Mouse (Mus musculus) stomach, embryonic 14.5 days (tissue): Measurements from ENCODE around the gene 2310034G01Rik. TPM values are rescaled to one million over a fixed set of nuclear protein-coding genes. Genes with fewer than 3 reads are reported as not detected.

Experiments used
- ATAC-seq: fragments of 200-750 bp; cut with Nextera tagmentation; 2 replicates; pipeline ENCODE4 v1.8.0; 2017; ENCODE audit warnings: low read depth, moderate TSS enrichment; ENCODE audit not compliant: insufficient number of reproducible peaks, insufficient read depth, low FRiP score
- H3K27ac ChIP-seq: fragments of 300-500 bp; sonication (generic); 2 replicates; pipeline ENCODE4 v1.5.1; 2014; ENCODE audit warnings: mild to moderate bottlenecking, low read length, moderate library complexity, mixed read lengths
- H3K27me3 ChIP-seq: fragments of 300-500 bp; sonication (generic); 2 replicates; pipeline ENCODE4 v1.6.1; 2014; ENCODE audit warnings: low read length, control low read depth, mixed read lengths; ENCODE audit not compliant: control insufficient read depth, insufficient read depth
- H3K36me3 ChIP-seq: fragments of 300-500 bp; sonication (generic); 2 replicates; pipeline ENCODE4 v1.6.1; 2014; ENCODE audit warnings: mild to moderate bottlenecking, control low read depth, low read length, moderate library complexity, mixed read lengths; ENCODE audit not compliant: control insufficient read depth, insufficient read depth
- H3K4me1 ChIP-seq: fragments of 300-500 bp; sonication (generic); 2 replicates; pipeline ENCODE4 v1.6.1; 2014; ENCODE audit warnings: low read length, control low read depth, mixed read lengths; ENCODE audit not compliant: control insufficient read depth, insufficient read depth
- H3K4me2 ChIP-seq: fragments of 300-500 bp; sonication (generic); replicated peaks from 2 replicates; pipeline ENCODE4 v1.6.1; 2014; ENCODE audit warnings: low read depth, low read length, control low read depth
- H3K4me3 ChIP-seq: fragments of 300-500 bp; sonication (generic); 2 replicates; pipeline ENCODE4 v1.5.1; 2014; ENCODE audit warnings: low read depth, low read length, control low read depth
- H3K9ac ChIP-seq: fragments of 300-500 bp; sonication (generic); replicated peaks from 2 replicates; pipeline ENCODE4 v1.6.1; 2014; ENCODE audit warnings: low read depth, mild to moderate bottlenecking, control low read depth, low read length, moderate library complexity, mixed read lengths
- H3K9me3 ChIP-seq: fragments of 300-500 bp; sonication (generic); 2 replicates; pipeline ENCODE4 v1.6.1; 2016; ENCODE audit warnings: low read depth, low read length, control low read depth; ENCODE audit not compliant: control insufficient read depth
- WGBS: fragments of 180-500 bp; shearing (Covaris S2); extraction: QIAGEN DNeasy Blood & Tissue Kit; methylation state at CpG from one replicate; pipeline ENCODE4 v1.1.7; 2014; 5-methylcytosine and 5-hydroxymethylcytosine counted together
- polyA plus RNA-seq: library from polyadenylated mRNA; unstranded; fragments of >200 nt; fragmentation: Nextera tagmentation; extraction: Ambion mirVana; gene quantifications from 2 replicates; pipeline ENCODE4 v1.2.1, GENCODE M21; 2014

The 2310034G01Rik gene
- polyA plus RNA-seq, 1 experiment from 2014 or later = 2.1 TPM

GRCm38 (mm10) chr19:46306268-46306610, 43.9 kb downstream of the 2310034G01Rik start:
- Histone ChIP-seq H3K27ac (no peak overlapping the region), H3K4me2 (peak overlapping the region; percentile 99), H3K9me3 (no peaks in the 10 kb centered on the region), H3K36me3 (peaks cover 27% of the 10 kb centered on the region), H3K9ac (peak overlapping the region; percentile 41; the same call in 1 of the 2 replicates), H3K27me3 (no peaks in the 10 kb centered on the region), H3K4me1 (peaks cover 18% of the 10 kb centered on the region; the same call in 1 of the 2 replicates), H3K4me3 (peak overlapping the region; percentile 81)
- WGBS = 57% methylated on average over 5 of the region's 5 CpGs
- ATAC-seq = no peak

DNA sequence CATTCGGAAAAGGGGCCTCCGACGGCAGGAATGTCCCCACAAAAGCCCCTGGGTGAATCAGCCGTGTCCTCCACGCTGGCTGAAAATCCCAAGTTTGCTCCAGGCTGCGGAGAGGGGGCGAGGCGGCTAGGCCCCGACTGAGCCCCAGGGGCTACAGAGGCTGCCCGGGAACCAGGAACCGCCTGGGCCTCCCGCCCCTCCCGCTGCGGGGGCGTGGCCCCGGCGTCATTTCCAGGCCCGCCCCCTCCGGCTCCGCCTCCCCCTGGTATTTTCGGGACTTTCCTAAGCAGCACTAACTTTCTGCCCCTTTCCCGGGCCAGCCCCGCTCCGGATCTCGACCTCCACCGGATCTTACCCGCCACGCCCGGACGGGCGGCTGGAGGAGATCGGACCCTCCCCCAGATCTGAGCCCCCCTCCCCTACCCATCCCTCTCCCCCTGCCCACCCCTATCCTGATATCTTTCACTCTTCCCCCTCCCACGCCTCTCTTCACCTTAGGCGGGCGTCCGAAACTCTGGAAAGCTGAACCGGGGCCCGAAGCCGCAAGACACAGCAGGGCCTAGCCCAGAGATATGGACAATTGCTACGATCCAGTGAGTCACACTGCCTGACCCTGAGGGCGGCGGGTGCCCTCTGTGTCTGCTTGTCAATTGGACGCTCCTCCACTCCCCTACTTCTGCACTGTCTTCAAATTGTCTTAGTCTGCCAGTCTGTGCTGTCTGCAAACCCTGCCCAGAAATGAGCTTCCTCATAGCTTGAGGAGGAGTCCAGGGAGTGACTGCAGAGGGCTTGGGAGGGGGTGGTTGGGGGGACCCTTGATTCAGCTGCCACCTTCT, 44.5 kb downstream of the 2310034G01Rik start:
- H3K9me3 ChIP-seq = no peaks in the 10 kb centered on the region
- peak overlapping the region; percentile 99 for H3K4me2 ChIP-seq
- H3K27me3 ChIP-seq = no peaks in the 10 kb centered on the region
- peaks cover 18% of the 10 kb centered on the region; the same call in 1 of the 2 replicates for H3K4me1 ChIP-seq
- 1% methylated on average over 36 of the region's 43 CpGs for WGBS
- H3K27ac ChIP-seq = peak overlapping the region; percentile 71; the same call in 1 of the 2 replicates
- peak; percentile 76 for ATAC-seq
- peaks cover 23% of the 10 kb centered on the region for H3K36me3 ChIP-seq
- H3K9ac ChIP-seq = peak overlapping the region; percentile 45
- H3K4me3 ChIP-seq = peak overlapping the region; percentile 81

DNA sequence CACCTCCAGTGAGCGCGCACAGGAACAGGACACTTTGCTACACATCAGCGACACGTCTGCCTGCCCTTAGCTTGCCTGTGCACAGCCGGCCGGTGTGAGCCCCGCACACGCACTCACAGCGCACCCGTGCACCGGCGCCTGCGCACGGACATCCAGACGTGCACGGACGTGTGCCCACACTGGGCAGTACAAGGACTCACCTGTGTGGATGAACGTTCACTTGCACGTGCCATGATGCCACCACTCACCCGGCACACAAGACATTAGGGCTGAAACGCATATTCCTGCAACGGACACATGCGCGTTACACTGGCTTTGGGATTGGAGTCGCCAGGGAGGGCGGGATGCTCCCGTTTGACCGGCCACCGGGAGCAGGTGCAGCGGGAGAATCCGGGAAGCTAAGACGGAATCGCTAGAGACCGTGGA, 45.2 kb downstream of the 2310034G01Rik start:
- peak overlapping the region; percentile 99 for H3K4me2 ChIP-seq
- H3K4me3 ChIP-seq = peak overlapping the region; percentile 81
- peak overlapping the region; percentile 71 for H3K27ac ChIP-seq
- H3K27me3 ChIP-seq = no peaks in the 10 kb centered on the region
- H3K36me3 ChIP-seq = peaks cover 17% of the 10 kb centered on the region
- H3K4me1 ChIP-seq = peaks cover 18% of the 10 kb centered on the region; the same call in 1 of the 2 replicates
- no peaks in the 10 kb centered on the region for H3K9me3 ChIP-seq
- ATAC-seq = peak; percentile 26
- H3K9ac ChIP-seq = peak overlapping the region; percentile 45; the same call in 1 of the 2 replicates
- 2% methylated on average over 34 of the region's 34 CpGs for WGBS

- peaks cover 12% of the 10 kb centered on the region for H3K36me3 ChIP-seq
- H3K4me2 ChIP-seq = peak within 1 kb of the TSS; percentile 99
- no peaks in the 10 kb centered on the region for H3K9me3 ChIP-seq
- H3K4me1 ChIP-seq = peaks cover 18% of the 10 kb centered on the region; the same call in 1 of the 2 replicates
- H3K27ac ChIP-seq = peak within 1 kb of the TSS; percentile 71
- no peaks in the 10 kb centered on the region for H3K27me3 ChIP-seq
- peak within 1 kb of the TSS; percentile 45; the same call in 1 of the 2 replicates for H3K9ac ChIP-seq
- ATAC-seq = peak; percentile 88
- H3K4me3 ChIP-seq = peak within 1 kb of the TSS; percentile 81
- WGBS = under 1% methylated on average over 39 of the region's 39 CpGs
Measured at GRCm38 (mm10) chr19:46304216-46304841, 45.8 kb downstream of the 2310034G01Rik start, which contains the start of gene Nfkb2. TSS of gene Nfkb2 (plus strand) at chr19:46304320.

GRCm38 (mm10) chr19:46303251-46304215, 46.6 kb downstream of the 2310034G01Rik start:
- Histone ChIP-seq H3K36me3 (peaks cover 12% of the 10 kb centered on the region), H3K27ac (no peak overlapping the region; the same call in 1 of the 2 replicates), H3K4me1 (peaks cover 13% of the 10 kb centered on the region; the same call in 1 of the 2 replicates), H3K4me2 (peak overlapping the region; percentile 99), H3K9ac (no peak overlapping the region), H3K27me3 (no peaks in the 10 kb centered on the region), H3K4me3 (peak overlapping the region; percentile 81), H3K9me3 (no peaks in the 10 kb centered on the region)
- ATAC-seq = no peak
- 52% methylated on average over 18 of the region's 18 CpGs for WGBS

GRCm38 (mm10) chr19:46302551-46302950, 47.6 kb downstream of the 2310034G01Rik start:
- 90% methylated on average over 4 of the region's 4 CpGs for WGBS
- no peak overlapping the region for H3K9ac ChIP-seq
- no peak overlapping the region for H3K27ac ChIP-seq
- peaks cover 5% of the 10 kb centered on the region; the same call in 1 of the 2 replicates for H3K36me3 ChIP-seq
- H3K27me3 ChIP-seq = no peaks in the 10 kb centered on the region
- peaks cover 11% of the 10 kb centered on the region; the same call in 1 of the 2 replicates for H3K4me1 ChIP-seq
- H3K4me3 ChIP-seq = no peak overlapping the region
- no peak overlapping the region for H3K4me2 ChIP-seq
- ATAC-seq = no peak
- no peaks in the 10 kb centered on the region for H3K9me3 ChIP-seq

- H3K9ac ChIP-seq = no peak overlapping the region
- no peak overlapping the region for H3K4me2 ChIP-seq
- no peaks in the 10 kb centered on the region for H3K27me3 ChIP-seq
- H3K36me3 ChIP-seq = no peaks in the 10 kb centered on the region
- ATAC-seq = no peak
- H3K4me3 ChIP-seq = no peak overlapping the region
- H3K27ac ChIP-seq = no peak overlapping the region
- 46% methylated on average over 8 of the region's 8 CpGs for WGBS
- H3K4me1 ChIP-seq = 0 out of 2 replicates have a peak, but pooled peaks cover 4% of the 10 kb centered on the region
- no peaks in the 10 kb centered on the region for H3K9me3 ChIP-seq
Measured at GRCm38 (mm10) chr19:46300294-46301045, 49.6 kb downstream of the 2310034G01Rik start.
